Mouse (Mus musculus) heart, adult 2 months (tissue): ENCODE measurements around the gene Ccr3. TPM values are rescaled to one million over a fixed set of nuclear protein-coding genes. Genes with fewer than 3 reads are reported as not detected.

ENCODE experiments used
- DNase-seq, 2 experiments: peaks; one replicate each; pipeline ENCODE4 v3.0.0; 2021
- H3K27ac ChIP-seq: fragments of 200-600 bp; 2 replicates; pipeline ENCODE4 v1.8.1; 2022
- H3K27me3 ChIP-seq: fragments of 200-500 bp; 2 replicates; pipeline ENCODE4 v1.6.1; 2012; ENCODE audit warnings: mild to moderate bottlenecking, low read length, inconsistent platforms, mixed read lengths; ENCODE audit not compliant: control insufficient read depth, insufficient read depth
- H3K36me3 ChIP-seq: fragments of 200-500 bp; 2 replicates; pipeline ENCODE4 v1.6.1; 2012; ENCODE audit warnings: low read length, inconsistent platforms; ENCODE audit not compliant: control insufficient read depth, insufficient read depth
- H3K4me1 ChIP-seq: fragments of 200-500 bp; 2 replicates; pipeline ENCODE4 v1.6.1; 2011; ENCODE audit warnings: low read length; ENCODE audit not compliant: control insufficient read depth, insufficient read depth
- H3K4me3 ChIP-seq: fragments of 200-600 bp; 2 replicates; pipeline ENCODE4 v1.8.1; 2022
- H3K79me2 ChIP-seq: fragments of 200-500 bp; replicated peaks from 2 replicates; pipeline ENCODE4 v1.6.1; 2012; ENCODE audit warnings: mild to moderate bottlenecking, inconsistent platforms, low read length, moderate library complexity, mixed read lengths; ENCODE audit not compliant: control insufficient read depth, insufficient read depth
- H3K9ac ChIP-seq: fragments of 200-500 bp; 2 replicates; pipeline ENCODE4 v1.6.1; 2012; ENCODE audit warnings: low read depth, mild to moderate bottlenecking, control low read depth, inconsistent platforms, low read length, mixed read lengths
- CTCF ChIP-seq: fragments of 200-600 bp; IDR thresholded peaks from 2 replicates; pipeline ENCODE4 v1.8.1; 2022; ENCODE audit warnings: antibody characterized with exemption, mild to moderate bottlenecking, moderate library complexity
- EP300 ChIP-seq: fragments of 200-500 bp; IDR thresholded peaks from 2 replicates; pipeline ENCODE4 v1.6.1; 2011; ENCODE audit warnings: low read depth, low read length, control low read depth; ENCODE audit not compliant: insufficient read depth
- POLR2A ChIP-seq: fragments of 200-500 bp; IDR thresholded peaks from 2 replicates; pipeline ENCODE4 v1.6.1; 2011; ENCODE audit warnings: mild to moderate bottlenecking, low read depth, low read length, control low read depth; ENCODE audit not compliant: insufficient read depth
- whole genome bisulfite sequencing: fragments of 180-500 bp; shearing (Covaris S2); methylation state at CpG from one replicate; pipeline ENCODE4 v1.1.7; 2018; 5-methylcytosine and 5-hydroxymethylcytosine counted together
- intact Hi-C: fragments of 180-260 bp; cut with DNase I; formaldehyde crosslinking; loops from one replicate; pipeline ENCODE4 v1.15.1; 2025
- polyA plus RNA-seq: library from polyadenylated mRNA; depleted of rRNA; stranded (reverse); fragments of >200 nt; gene quantifications from 2 replicates; pipeline ENCODE4 v1.2.3, GENCODE M21; 2012
- total RNA-seq, 2 experiments: library from RNA; stranded (reverse); gene quantifications; 2 replicates each; pipeline ENCODE4 v1.2.3; 2021

Gene Ccr3
- total and polyA plus RNA-seq, 3 experiments = 0.20 TPM; not detected in 2

DNA sequence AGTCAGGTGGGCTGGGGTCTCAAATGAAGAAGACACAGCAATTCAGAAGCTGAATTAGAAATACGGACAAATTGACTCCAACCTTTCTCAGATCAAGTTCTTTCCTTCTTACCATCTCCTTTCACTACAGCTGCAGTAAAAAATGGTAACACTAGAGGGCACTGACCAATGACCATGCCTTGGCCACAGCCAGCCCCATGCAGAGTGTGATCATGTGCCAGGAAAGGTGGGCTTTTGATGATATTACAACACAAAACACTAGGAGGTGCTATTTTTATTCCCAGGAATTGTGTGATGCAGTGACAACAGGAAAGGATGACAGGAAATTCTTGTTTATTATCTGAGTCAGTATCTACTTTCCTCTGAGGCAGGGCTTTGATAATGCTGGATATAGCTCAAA, 11.6 kb downstream of the Ccr3 start:
- H3K27ac ChIP-seq = no peak overlapping the region
- intact Hi-C loops = no loop called here
- TF ChIP-seq POLR2A (no peak), CTCF (peak; percentile 48)
- no peaks in the 10 kb centered on the region for H3K27me3 ChIP-seq
- peak in 1 of 2 experiments; percentile 6 for DNase-seq
- H3K4me1 ChIP-seq = no peaks in the 10 kb centered on the region
- H3K9ac ChIP-seq = no peak overlapping the region
- no peaks in the 10 kb centered on the region for H3K79me2 ChIP-seq
- WGBS = 53% methylated on average over 1 of the region's 1 CpGs
- no peak overlapping the region for H3K4me3 ChIP-seq
- no peaks in the 10 kb centered on the region for H3K36me3 ChIP-seq

DNA sequence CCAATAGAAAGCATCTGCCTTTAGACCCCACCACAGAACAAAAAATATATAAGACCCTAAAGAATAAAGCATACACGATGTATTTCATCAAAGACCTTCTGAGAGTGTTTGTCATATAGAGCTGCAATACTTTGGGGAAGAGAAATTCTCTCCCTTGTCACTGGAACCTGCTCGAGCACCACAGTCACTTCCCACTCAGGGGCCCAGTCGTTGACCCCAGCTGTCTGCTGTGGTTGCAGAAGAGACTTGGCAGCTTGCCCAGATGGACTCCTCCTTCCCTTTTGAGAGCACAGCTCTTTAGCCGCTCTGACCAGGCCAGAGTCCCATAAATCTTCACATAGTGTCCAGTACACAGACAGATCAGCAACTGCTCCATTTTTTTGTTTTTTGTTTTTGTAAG, 15.9 kb downstream of the Ccr3 start:
- Histone ChIP-seq H3K27me3 (no peaks in the 10 kb centered on the region), H3K27ac (no peak overlapping the region), H3K36me3 (no peaks in the 10 kb centered on the region), H3K9ac (no peak overlapping the region), H3K4me3 (no peak overlapping the region), H3K4me1 (no peaks in the 10 kb centered on the region; the same call in 1 of the 2 replicates), H3K79me2 (no peaks in the 10 kb centered on the region)
- TF ChIP-seq POLR2A (no peak), EP300 (no peak), CTCF (no peak)
- intact Hi-C loops = no loop called here
- 15% methylated on average over 4 of the region's 4 CpGs for WGBS
- peak; percentile 50 to 78 for DNase-seq

GRCm38 (mm10) chr9:124038158-124038582, 16.4 kb downstream of the Ccr3 start:
- Histone ChIP-seq H3K36me3 (no peaks in the 10 kb centered on the region), H3K9ac (no peak overlapping the region), H3K4me1 (no peaks in the 10 kb centered on the region; the same call in 1 of the 2 replicates), H3K4me3 (no peak overlapping the region), H3K27ac (no peak overlapping the region), H3K79me2 (no peaks in the 10 kb centered on the region), H3K27me3 (no peaks in the 10 kb centered on the region)
- TF ChIP-seq CTCF (no peak), POLR2A (no peak), EP300 (no peak)
- no peak for DNase-seq
- 19% methylated on average over 2 of the region's 2 CpGs for WGBS
- intact Hi-C loops = no loop called here

DNA sequence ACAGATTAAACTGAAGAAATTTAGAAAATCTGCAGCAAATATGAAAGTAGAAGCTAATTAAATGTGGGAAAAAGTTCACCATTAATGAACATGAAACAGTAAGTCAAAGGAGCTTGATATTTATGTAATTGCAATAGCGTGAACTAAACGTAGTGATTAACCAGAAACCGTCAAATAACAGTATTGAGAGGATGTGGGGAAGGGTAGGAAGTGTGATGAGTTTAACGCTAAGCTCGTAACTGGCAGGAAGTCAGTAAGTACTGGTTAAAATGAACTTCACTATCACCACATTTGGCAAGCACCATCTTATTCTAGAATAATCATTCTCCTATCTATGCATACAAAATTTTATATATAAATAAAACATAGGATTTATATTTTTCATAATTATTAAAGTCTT, 17.2 kb downstream of the Ccr3 start:
- intact Hi-C loops = no loop called here
- Histone ChIP-seq H3K79me2 (no peaks in the 10 kb centered on the region), H3K27me3 (no peaks in the 10 kb centered on the region), H3K9ac (no peak overlapping the region), H3K4me1 (no peaks in the 10 kb centered on the region; the same call in 1 of the 2 replicates), H3K27ac (no peak overlapping the region), H3K4me3 (no peak overlapping the region), H3K36me3 (no peaks in the 10 kb centered on the region)
- 60% methylated on average over 5 of the region's 5 CpGs for WGBS
- TF ChIP-seq POLR2A (no peak), EP300 (no peak), CTCF (no peak)
- no peak for DNase-seq

DNA sequence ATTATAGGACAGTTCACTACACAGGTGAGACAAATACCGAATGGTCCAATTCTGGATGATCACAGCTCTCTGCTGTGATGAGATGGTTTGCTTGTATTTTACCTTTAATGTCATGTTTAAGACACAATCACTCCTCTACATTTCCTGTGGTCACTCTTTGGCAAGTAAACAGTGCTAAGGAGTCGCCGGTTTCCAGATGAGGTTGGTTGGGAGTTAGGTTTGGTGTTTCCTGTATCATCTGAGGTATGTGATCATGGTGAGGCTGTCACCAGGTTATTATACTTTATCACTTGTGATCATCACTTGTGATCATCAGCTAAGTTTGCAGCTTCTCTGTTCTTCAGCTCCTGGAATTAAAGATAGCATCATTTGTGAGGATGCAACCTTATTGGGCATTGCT, 19.2 kb downstream of the Ccr3 start:
- no peak overlapping the region for H3K4me3 ChIP-seq
- H3K79me2 ChIP-seq = no peaks in the 10 kb centered on the region
- H3K27ac ChIP-seq = no peak overlapping the region
- intact Hi-C loops = no loop called here
- no peaks in the 10 kb centered on the region for H3K36me3 ChIP-seq
- DNase-seq = no peak
- H3K27me3 ChIP-seq = no peaks in the 10 kb centered on the region
- no peak overlapping the region for H3K9ac ChIP-seq
- H3K4me1 ChIP-seq = no peaks in the 10 kb centered on the region; the same call in 1 of the 2 replicates
- WGBS = 55% methylated on average over 3 of the region's 3 CpGs
- no peak for TF ChIP-seq EP300
- TF ChIP-seq POLR2A = no peak
- TF ChIP-seq CTCF = no peak

DNA sequence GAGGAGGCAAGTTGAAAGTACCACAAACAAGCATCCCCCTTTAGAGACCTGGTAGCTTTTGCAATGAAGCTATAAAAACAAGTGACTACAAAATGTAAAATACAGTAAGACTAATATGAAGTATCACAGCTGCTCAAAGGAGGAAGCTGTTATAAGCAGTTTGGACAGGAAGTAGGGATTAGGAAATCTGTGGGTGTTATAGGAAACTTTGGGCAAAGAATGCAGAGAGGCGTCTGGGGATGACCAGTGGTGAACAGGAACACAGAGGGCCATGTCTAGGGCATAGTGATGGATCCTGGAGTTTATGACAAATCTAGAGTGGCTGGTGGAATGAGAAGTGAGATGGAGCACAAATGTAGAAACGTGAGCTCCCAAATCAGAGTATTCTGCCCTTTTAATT, 31.8 kb downstream of the Ccr3 start:
- no peaks in the 10 kb centered on the region for H3K36me3 ChIP-seq
- H3K27me3 ChIP-seq = no peaks in the 10 kb centered on the region
- 40% methylated on average over 2 of the region's 2 CpGs for WGBS
- peak in 1 of 2 experiments; percentile 35 for DNase-seq
- no peak overlapping the region for H3K27ac ChIP-seq
- no peak overlapping the region for H3K4me3 ChIP-seq
- TF ChIP-seq POLR2A (no peak), CTCF (no peak), EP300 (no peak)
- H3K4me1 ChIP-seq = no peaks in the 10 kb centered on the region
- no peaks in the 10 kb centered on the region for H3K79me2 ChIP-seq
- intact Hi-C loops = no loop called here
- no peak overlapping the region for H3K9ac ChIP-seq
